Mouse (Mus musculus) heart, postnatal 4 days (tissue): ENCODE data around the gene Olfr523. TPM values are rescaled to one million over a fixed set of nuclear protein-coding genes. Genes with fewer than 3 reads are reported as not detected.

Experiments
- DNase-seq: peaks from one replicate; pipeline ENCODE4 v3.0.0; 2021
- total RNA-seq, 2 experiments: library from RNA; stranded (reverse); gene quantifications; 2 replicates each; pipeline ENCODE4 v1.2.3; 2021

Olfr523 gene
- total RNA-seq, 2 experiments from 2014 or later, result not detected

GRCm38 (mm10) chr7:140184206-140184605 lies 11.2 kb downstream of the Olfr523 start:
- no peak for DNase-seq

- peak; percentile 6 for DNase-seq
Observed at GRCm38 (mm10) chr7:140186646-140187620, 13.9 kb downstream of the Olfr523 start.

GRCm38 (mm10) chr7:140187721-140188390 lies 14.8 kb downstream of the Olfr523 start:
- no peak for DNase-seq

GRCm38 (mm10) chr7:140188391-140189328 lies 15.6 kb downstream of the Olfr523 start:
- DNase-seq, result no peak

- DNase-seq, result no peak
Observed at GRCm38 (mm10) chr7:140190435-140190834, 17.4 kb downstream of the Olfr523 start.

- DNase-seq, result no peak
Observed at GRCm38 (mm10) chr7:140192445-140192844, 19.4 kb downstream of the Olfr523 start.

- no peak for DNase-seq
Observed at GRCm38 (mm10) chr7:140192851-140193250, 19.8 kb downstream of the Olfr523 start.

- DNase-seq, result no peak
Observed at GRCm38 (mm10) chr7:140194031-140194430, 21.0 kb downstream of the Olfr523 start.

- DNase-seq, result no peak
Observed at GRCm38 (mm10) chr7:140196002-140196401, 23.0 kb downstream of the Olfr523 start.

- DNase-seq, result no peak
Observed at GRCm38 (mm10) chr7:140201090-140201489, 28.1 kb downstream of the Olfr523 start.

- DNase-seq, result no peak
Observed at GRCm38 (mm10) chr7:140205864-140206263, 32.8 kb downstream of the Olfr523 start, which contains the start of gene Olfr524. Olfr524 (minus strand) TSS chr7:140205964.

- no peak for DNase-seq
Observed at GRCm38 (mm10) chr7:140206904-140207303, 33.9 kb downstream of the Olfr523 start.

GRCm38 (mm10) chr7:140208153-140208552 lies 35.1 kb downstream of the Olfr523 start:
- DNase-seq, result no peak

- no peak for DNase-seq
Observed at GRCm38 (mm10) chr7:140208677-140209076, 35.7 kb downstream of the Olfr523 start.

- DNase-seq, result no peak
Observed at GRCm38 (mm10) chr7:140213841-140214240, 40.8 kb downstream of the Olfr523 start.

GRCm38 (mm10) chr7:140217967-140218366 lies 45.0 kb downstream of the Olfr523 start, which contains the start of gene Cd163l1:
Cd163l1 (plus strand) TSS chr7:140218267.
- DNase-seq, result no peak

GRCm38 (mm10) chr7:140219268-140219667 lies 46.3 kb downstream of the Olfr523 start:
- peak; percentile 15 for DNase-seq

GRCm38 (mm10) chr7:140220375-140220774 lies 47.4 kb downstream of the Olfr523 start:
- no peak for DNase-seq

- DNase-seq, result no peak
Observed at GRCm38 (mm10) chr7:140224209-140224608, 51.2 kb downstream of the Olfr523 start.
